Mouse (Mus musculus) G1E-ER4 (cell line): ENCODE results near the gene Kcnj3. TPM values are rescaled to one million over a fixed set of nuclear protein-coding genes. Genes with fewer than 3 reads are reported as not detected.

ENCODE experiments used
- GATA1 ChIP-seq: IDR thresholded peaks from one replicate; pipeline ENCODE4 v1.8.0; 2012; ENCODE audit warnings: low read length, inconsistent platforms
- polyA plus RNA-seq: library from polyadenylated mRNA; stranded (reverse); fragments of >175 nt; gene quantifications from 2 replicates; pipeline ENCODE4 v1.2.3, GENCODE M21; 2012

The Kcnj3 gene
- not detected in 2 replicates for polyA plus RNA-seq

- no peak for TF ChIP-seq GATA1
Observed at GRCm38 (mm10) chr2:55435721-55436260, at the start of gene Kcnj3. Gene Kcnj3, plus strand, starts transcription at chr2:55435970.

GRCm38 (mm10) chr2:55390330-55390989 lies 45.3 kb upstream of the Kcnj3 start:
- TF ChIP-seq GATA1, result no peak

DNA sequence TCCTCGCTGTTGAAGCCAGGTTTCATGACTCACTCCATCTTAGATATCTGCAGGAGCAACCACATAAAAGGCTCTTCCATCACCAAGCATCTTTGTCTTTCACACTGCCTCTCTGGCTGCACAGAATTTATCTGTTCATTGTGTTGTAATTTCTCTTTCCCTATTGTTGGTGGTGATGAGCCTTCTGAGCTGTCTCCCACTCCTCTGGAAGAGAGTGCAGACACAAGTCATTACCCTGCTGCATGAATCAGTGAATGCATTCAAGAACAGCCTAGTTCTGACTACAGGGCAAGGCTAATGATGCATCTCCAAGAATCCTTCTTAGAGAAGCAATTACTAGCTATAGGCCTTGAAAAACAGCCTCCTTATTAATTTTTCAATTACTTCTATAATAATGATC lies 30.5 kb upstream of the Kcnj3 start:
- no peak for TF ChIP-seq GATA1

GRCm38 (mm10) chr2:55427633-55428032 lies 8.1 kb upstream of the Kcnj3 start:
- TF ChIP-seq GATA1, result no peak

DNA sequence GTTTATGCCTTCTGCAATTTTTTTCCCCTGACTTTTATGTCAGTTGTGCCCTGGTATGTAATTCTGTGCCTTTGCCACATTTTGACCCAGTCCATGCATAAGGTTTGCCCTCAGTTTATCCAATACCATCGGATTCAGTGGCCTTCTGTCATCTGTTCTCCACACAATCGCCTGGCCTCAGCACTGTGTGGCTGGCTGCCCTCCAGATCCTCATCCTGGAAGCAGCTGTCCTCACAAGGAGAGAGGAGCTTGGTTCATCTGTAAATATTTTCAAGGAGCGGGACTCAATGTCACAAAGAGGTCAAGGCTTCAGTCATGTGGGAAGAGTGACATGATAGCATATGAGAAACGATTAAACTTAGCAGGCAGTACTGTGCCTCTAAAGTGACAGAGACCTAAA lies 3.7 kb upstream of the Kcnj3 start:
- TF ChIP-seq GATA1, result no peak

DNA sequence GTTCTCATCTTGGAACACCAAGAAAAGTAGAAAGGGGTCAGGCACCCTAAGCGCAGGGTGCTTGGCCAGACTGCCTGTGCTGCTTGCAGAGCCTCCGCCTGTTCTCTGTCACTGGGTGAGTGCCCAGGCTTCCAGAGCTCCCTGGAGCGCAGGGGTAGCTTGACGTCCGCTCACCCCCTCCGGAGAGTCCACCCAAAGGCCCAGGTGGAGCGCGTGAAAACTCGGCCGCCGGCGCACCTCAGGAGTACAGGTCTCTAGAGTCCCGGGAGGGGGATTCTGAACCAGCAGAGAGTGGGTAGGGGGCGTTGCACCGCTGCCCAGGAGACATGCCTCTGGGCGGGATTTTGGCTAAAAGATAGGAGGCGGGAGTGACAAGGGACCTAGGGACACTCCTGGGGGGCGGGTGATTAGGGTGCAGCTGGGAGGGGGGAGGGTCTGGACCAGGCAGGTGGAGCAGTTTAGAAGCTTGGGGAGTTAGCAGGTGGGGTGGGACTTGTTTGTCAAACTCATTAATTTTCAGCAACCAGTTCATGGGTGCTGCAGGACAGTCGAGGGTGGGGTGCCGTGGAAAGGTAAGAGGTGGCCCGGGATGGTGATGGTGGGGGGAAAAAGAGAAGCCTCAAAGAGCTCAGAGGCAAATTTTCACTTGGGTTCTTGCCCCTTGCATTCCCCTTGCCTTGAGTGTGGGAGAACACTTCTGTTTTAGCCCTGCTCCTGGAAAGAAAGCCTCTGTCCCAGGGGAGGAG lies 664 bp downstream of the Kcnj3 start:
- TF ChIP-seq GATA1, result no peak

- TF ChIP-seq GATA1, result no peak
Observed at GRCm38 (mm10) chr2:55437007-55437949, 1.5 kb downstream of the Kcnj3 start.

DNA sequence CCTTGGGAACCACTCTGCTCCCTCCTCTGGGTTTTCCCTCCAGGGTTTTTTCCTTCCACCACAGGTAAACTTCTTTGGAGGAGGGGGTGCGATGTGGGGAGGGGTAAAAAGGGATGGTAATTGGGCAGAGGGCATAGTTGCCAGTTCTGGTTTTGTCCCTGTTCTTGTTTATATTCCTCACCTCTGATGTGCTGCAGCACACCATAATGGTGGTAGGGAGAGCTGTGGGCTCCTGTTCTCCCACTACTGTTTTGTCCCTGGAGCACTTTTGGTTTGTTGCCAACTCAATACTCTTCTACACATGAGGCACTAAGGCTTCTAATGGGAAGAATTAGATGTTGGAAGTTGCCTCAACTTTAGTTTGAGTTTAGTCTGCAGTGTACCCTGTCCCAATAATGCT lies 2.2 kb downstream of the Kcnj3 start:
- TF ChIP-seq GATA1, result no peak

DNA sequence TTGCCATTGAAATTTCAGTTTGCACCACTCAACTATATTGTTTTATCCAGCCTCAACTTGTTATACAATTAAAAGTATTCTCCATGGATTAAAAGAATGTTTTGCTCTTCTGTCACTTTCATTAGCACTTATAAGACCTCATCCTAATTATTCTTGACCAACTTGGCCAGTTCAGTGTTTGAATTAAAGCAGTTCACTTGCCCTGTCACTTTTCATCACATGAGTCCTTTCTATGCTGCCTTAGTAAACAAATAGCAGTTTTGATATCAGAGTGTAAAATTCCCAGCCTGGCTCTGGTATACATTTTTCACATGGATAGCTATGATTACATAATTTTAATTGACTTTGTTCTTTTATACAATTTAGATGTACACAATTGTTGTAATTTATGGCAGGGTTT lies 3.4 kb downstream of the Kcnj3 start:
- TF ChIP-seq GATA1, result no peak

DNA sequence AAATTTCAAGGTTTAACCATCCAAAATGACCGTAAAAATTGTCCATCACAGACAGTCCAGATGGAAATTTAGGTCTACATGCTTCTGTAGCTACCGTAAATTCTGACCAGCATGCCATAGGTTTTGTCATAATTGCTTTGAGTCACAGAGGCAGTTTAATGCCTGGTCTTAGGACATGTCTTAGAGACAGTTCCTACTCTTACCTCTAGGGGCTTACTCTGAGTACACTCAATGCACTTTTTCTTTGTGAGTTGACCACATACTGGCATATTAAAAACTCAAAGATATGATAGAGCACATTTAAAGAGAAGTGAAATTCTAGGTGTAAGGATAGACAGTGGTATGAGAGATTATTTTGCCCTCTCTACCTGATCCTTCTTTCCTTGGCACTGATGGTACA lies 6.2 kb downstream of the Kcnj3 start:
- no peak for TF ChIP-seq GATA1

- TF ChIP-seq GATA1, result no peak
Observed at GRCm38 (mm10) chr2:55447298-55447697, 11.5 kb downstream of the Kcnj3 start.

- TF ChIP-seq GATA1, result no peak
Observed at GRCm38 (mm10) chr2:55450774-55451173, 15.0 kb downstream of the Kcnj3 start.

- TF ChIP-seq GATA1, result no peak
Observed at GRCm38 (mm10) chr2:55459195-55459594, 23.4 kb downstream of the Kcnj3 start.

DNA sequence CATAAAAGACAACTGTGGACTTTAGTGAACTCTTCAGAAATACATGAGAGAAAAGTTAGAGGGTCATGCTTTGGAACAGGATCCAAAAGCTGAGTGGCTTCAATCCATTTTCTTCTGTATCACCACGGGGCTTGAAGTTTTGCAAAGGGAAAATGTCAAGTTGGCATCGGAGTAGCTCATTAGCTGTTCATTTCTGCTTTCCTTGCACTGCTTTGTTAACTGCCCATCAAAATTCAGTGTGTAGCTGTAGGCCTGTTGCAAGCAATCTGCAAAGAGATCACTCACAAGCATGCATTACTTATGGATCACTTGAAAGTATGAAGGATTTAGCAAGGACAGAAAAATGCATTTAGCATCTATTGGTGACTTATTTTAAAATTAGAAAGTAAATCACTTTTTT lies 33.4 kb downstream of the Kcnj3 start:
- no peak for TF ChIP-seq GATA1

GRCm38 (mm10) chr2:55470006-55470405 lies 34.2 kb downstream of the Kcnj3 start:
- TF ChIP-seq GATA1, result no peak

DNA sequence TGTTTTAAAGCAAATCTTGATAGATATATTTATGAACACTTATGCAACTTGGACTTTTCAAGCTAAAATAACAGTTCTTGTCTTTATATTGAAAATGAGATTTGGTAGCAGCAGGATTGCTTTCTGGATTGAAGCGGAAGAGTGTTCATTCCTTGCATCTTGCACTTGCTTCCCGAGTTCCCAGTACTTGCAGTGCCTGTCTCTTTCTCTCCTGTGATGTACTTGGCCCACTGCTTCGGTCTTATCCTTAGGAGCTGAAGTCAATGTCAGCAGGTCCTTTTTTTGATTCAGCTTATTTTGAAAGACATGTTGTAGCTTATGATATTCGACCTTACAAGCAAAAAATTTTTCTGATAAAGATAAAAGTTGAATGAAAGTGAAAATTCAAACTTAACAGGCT lies 43.7 kb downstream of the Kcnj3 start:
- TF ChIP-seq GATA1, result no peak
